8 mouse cellular contexts compared by ENCODE assay signal in genomic region chr10:81418216-81419070, GRCm38 (mm10). TPM values are rescaled to one million over a fixed set of nuclear protein-coding genes. Genes with fewer than 3 reads are reported as not detected.
DNase-seq lines count a peak whose midpoint lies in the region; ATAC-seq and TF ChIP-seq lines count a peak whose summit lies in the region.

No protein-coding gene starts in this region.

- TF ChIP-seq CTCF in lung, adult 2 months (IDR thresholded peaks at IDR 0.05; ENCODE audit: insufficient read depth, low read length): no peak

- H3K27me3 ChIP-seq in lung, embryonic 15.5 days: no peaks in the 10 kb centered on the region
- H3K27me3 ChIP-seq in forebrain, embryonic 12.5 days: peaks cover 20% of the 10 kb centered on the region
- H3K27me3 ChIP-seq in limb, embryonic 10.5 days (ENCODE audit: low read depth, poor library complexity, severe bottlenecking): peaks cover 32% of the 10 kb centered on the region

- no peak for TF ChIP-seq POLR2A in lung, adult 2 months (IDR thresholded peaks at IDR 0.05; ENCODE audit: borderline replicate concordance, extremely low read depth, low read depth, low read length)

- H3K9ac ChIP-seq in lung, embryonic 15.5 days: no peak overlapping the region
- H3K9ac ChIP-seq in forebrain, embryonic 12.5 days: no peak overlapping the region; the same call in 1 of the 2 replicates

- H3K4me3 ChIP-seq in lung, embryonic 15.5 days: no peak overlapping the region
- H3K4me3 ChIP-seq in lung, adult 2 months (replicated peaks; ENCODE audit: extremely low read depth, low read depth, low read length): no peak overlapping the region
- H3K4me3 ChIP-seq in forebrain, embryonic 12.5 days (replicated peaks): no peak overlapping the region
- no peak overlapping the region for H3K4me3 ChIP-seq in limb, embryonic 10.5 days

- no peaks in the 10 kb centered on the region for H3K9me3 ChIP-seq in lung, embryonic 15.5 days
- no peaks in the 10 kb centered on the region for H3K9me3 ChIP-seq in forebrain, embryonic 12.5 days
- no peaks in the 10 kb centered on the region for H3K9me3 ChIP-seq in limb, embryonic 10.5 days (replicated peaks)

- no peak overlapping the region for H3K4me2 ChIP-seq in lung, embryonic 15.5 days
- 0 out of 2 replicates have a peak overlapping the region, but pooled peaks have one; percentile 3 for H3K4me2 ChIP-seq in forebrain, embryonic 12.5 days

- H3K27ac ChIP-seq in lung, embryonic 15.5 days: 0 out of 2 replicates have a peak overlapping the region, but pooled peaks have one; percentile 98
- H3K27ac ChIP-seq in forebrain, embryonic 12.5 days: no peak overlapping the region
- H3K27ac ChIP-seq in limb, embryonic 10.5 days: peak overlapping the region; percentile 42

- peak; percentile 7 for DNase-seq in adrenal gland, adult 8-10 months
- DNase-seq in adrenal gland, postnatal 10 days: no peak
- no peak for DNase-seq in lung, adult 2 months
- DNase-seq in limb, embryonic 10.5 days (ENCODE audit: low spot score): no peak
- DNase-seq in MN1 (ENCODE audit: low spot score): no peak
- no peak for DNase-seq in layer of hippocampus, postnatal 14 days (ENCODE audit: low spot score in 2 of 2)

- ATAC-seq in lung, embryonic 15.5 days (ENCODE audit: borderline replicate concordance, extremely low read depth, low FRiP score, low TSS enrichment): no peak
- ATAC-seq in forebrain, embryonic 12.5 days (ENCODE audit: low FRiP score): no peak

- H3K4me1 ChIP-seq in lung, embryonic 15.5 days: peaks cover 70% of the 10 kb centered on the region
- peaks cover 68% of the 10 kb centered on the region for H3K4me1 ChIP-seq in lung, adult 2 months (ENCODE audit: control insufficient read depth, insufficient read depth, low read length)
- peaks cover 55% of the 10 kb centered on the region for H3K4me1 ChIP-seq in forebrain, embryonic 12.5 days
- peaks cover 67% of the 10 kb centered on the region for H3K4me1 ChIP-seq in limb, embryonic 10.5 days

- 53% methylated on average over 11 of the region's 11 CpGs for WGBS in lung, embryonic 15.5 days
- 62% methylated on average over 11 of the region's 11 CpGs for WGBS in lung, adult 2 months
- WGBS in forebrain, embryonic 12.5 days: 54% methylated on average over 11 of the region's 11 CpGs
- WGBS in limb, embryonic 10.5 days: 43% methylated on average over 11 of the region's 11 CpGs

- H3K36me3 ChIP-seq in lung, embryonic 15.5 days: peaks cover 10% of the 10 kb centered on the region
- H3K36me3 ChIP-seq in forebrain, embryonic 12.5 days (replicated peaks): 0 out of 2 replicates have a peak, but pooled peaks cover 6% of the 10 kb centered on the region
- peaks cover 8% of the 10 kb centered on the region; the same call in 1 of the 2 replicates for H3K36me3 ChIP-seq in limb, embryonic 10.5 days

RNA-seq across cellular contexts. Expression of gene Smim24, which starts 25.6 kb away (rescaled TPM):
- total RNA-seq in adrenal gland, adult 8-10 months (2022): 1 to 10 TPM in 2 of 4 experiments, under 1 TPM in 2; 0.78 to 2.0 (median 0.96) TPM
- 1 to 10 TPM; 1.2 to 1.6 TPM for total RNA-seq in adrenal gland, postnatal 10 days (2021)
- polyA plus RNA-seq in lung, embryonic 15.5 days (2015; fragmentation: Nextera tagmentation; extraction: Ambion mirVana): 4.4 TPM in 2 replicates
- polyA plus RNA-seq in lung, adult 2 months (2012; rRNA removed): 8.8 and 10.1 TPM in 2 replicates
- polyA plus RNA-seq in forebrain, embryonic 12.5 days (2016; fragmentation: Nextera tagmentation; extraction: Ambion mirVana): 1.8 and 2.6 TPM in 2 replicates
- 1.9 and 2.9 TPM in 2 replicates for polyA plus RNA-seq in limb, embryonic 10.5 days (2016; fragmentation: Nextera tagmentation; extraction: Ambion mirVana)
- 1 to 10 TPM; 1.1 to 1.5 TPM for total RNA-seq in layer of hippocampus, postnatal 14 days (2021)

RNA-seq across cellular contexts. Expression of gene Gm48552, which starts 29.6 kb away (rescaled TPM):
- 1 to 10 TPM; 2.0 to 4.2 (median 2.6) TPM for total RNA-seq in adrenal gland, adult 8-10 months (2022)
- total RNA-seq in adrenal gland, postnatal 10 days (2021): 1 to 10 TPM in 1 of 2 experiments, under 1 TPM in 1; 0.45 to 1.9 TPM
- polyA plus RNA-seq in lung, embryonic 15.5 days (2015; fragmentation: Nextera tagmentation; extraction: Ambion mirVana): 0.45 and 2.3 TPM in 2 replicates
- 3.6 and 5.9 TPM in 2 replicates for polyA plus RNA-seq in lung, adult 2 months (2012; rRNA removed)
- 1.4 and 2.1 TPM in 2 replicates for polyA plus RNA-seq in forebrain, embryonic 12.5 days (2016; fragmentation: Nextera tagmentation; extraction: Ambion mirVana)
- polyA plus RNA-seq in limb, embryonic 10.5 days (2016; fragmentation: Nextera tagmentation; extraction: Ambion mirVana): 1.4 and 1.5 TPM in 2 replicates
- total RNA-seq in layer of hippocampus, postnatal 14 days (2021): 1 to 10 TPM; 2.8 to 5.4 TPM

RNA-seq across cellular contexts. Expression of gene Gm48551, which starts 34.2 kb away (rescaled TPM):
- 1 to 10 TPM in 2 of 4 experiments, under 1 TPM in 2; 0.65 to 2.9 (median 1.0) TPM for total RNA-seq in adrenal gland, adult 8-10 months (2022)
- total RNA-seq in adrenal gland, postnatal 10 days (2021): 1 to 10 TPM; 1.1 to 1.6 TPM
- polyA plus RNA-seq in lung, embryonic 15.5 days (2015; fragmentation: Nextera tagmentation; extraction: Ambion mirVana): 1.6 and 2.7 TPM in 2 replicates
- 3.7 and 6.3 TPM in 2 replicates for polyA plus RNA-seq in lung, adult 2 months (2012; rRNA removed)
- polyA plus RNA-seq in forebrain, embryonic 12.5 days (2016; fragmentation: Nextera tagmentation; extraction: Ambion mirVana): 4.2 and 4.6 TPM in 2 replicates
- polyA plus RNA-seq in limb, embryonic 10.5 days (2016; fragmentation: Nextera tagmentation; extraction: Ambion mirVana): 3.8 and 4.2 TPM in 2 replicates
- 1 to 10 TPM; 3.1 to 4.5 TPM for total RNA-seq in layer of hippocampus, postnatal 14 days (2021)

RNA-seq across cellular contexts. Expression of gene Dohh, which starts 34.2 kb away (rescaled TPM):
- total RNA-seq in adrenal gland, adult 8-10 months (2022): 10 to 100 TPM; 49.8 to 60.2 (median 55.0) TPM
- 10 to 100 TPM; 52.8 to 54.2 TPM for total RNA-seq in adrenal gland, postnatal 10 days (2021)
- polyA plus RNA-seq in lung, embryonic 15.5 days (2015; fragmentation: Nextera tagmentation; extraction: Ambion mirVana): 75.9 and 79.8 TPM in 2 replicates
- 79.2 and 83.4 TPM in 2 replicates for polyA plus RNA-seq in lung, adult 2 months (2012; rRNA removed)
- polyA plus RNA-seq in forebrain, embryonic 12.5 days (2016; fragmentation: Nextera tagmentation; extraction: Ambion mirVana): 68.1 and 68.5 TPM in 2 replicates
- 101 and 115 TPM in 2 replicates for polyA plus RNA-seq in limb, embryonic 10.5 days (2016; fragmentation: Nextera tagmentation; extraction: Ambion mirVana)
- 10 to 100 TPM; 73.7 to 74.3 TPM for total RNA-seq in layer of hippocampus, postnatal 14 days (2021)

RNA-seq across cellular contexts. Expression of gene Nfic, which starts 37.0 kb away (rescaled TPM):
- total RNA-seq in adrenal gland, adult 8-10 months (2022): 100 to 1,000 TPM; 113 to 191 (median 144) TPM
- 100 to 1,000 TPM in 1 of 2 experiments, 10 to 100 TPM in 1; 99.9 to 129 TPM for total RNA-seq in adrenal gland, postnatal 10 days (2021)
- 86.0 and 87.2 TPM in 2 replicates for polyA plus RNA-seq in lung, embryonic 15.5 days (2015; fragmentation: Nextera tagmentation; extraction: Ambion mirVana)
- polyA plus RNA-seq in lung, adult 2 months (2012; rRNA removed): 89.6 and 103 TPM in 2 replicates
- 15.3 and 16.3 TPM in 2 replicates for polyA plus RNA-seq in forebrain, embryonic 12.5 days (2016; fragmentation: Nextera tagmentation; extraction: Ambion mirVana)
- polyA plus RNA-seq in limb, embryonic 10.5 days (2016; fragmentation: Nextera tagmentation; extraction: Ambion mirVana): 9.3 and 19.8 TPM in 2 replicates
- total RNA-seq in layer of hippocampus, postnatal 14 days (2021): 10 to 100 TPM; 66.7 to 70.9 TPM
